Mouse (Mus musculus): ENCODE measurements around the gene Siah2. TPM values are rescaled to one million over a fixed set of nuclear protein-coding genes. Genes with fewer than 3 reads are reported as not detected.
A peak's percentile ranks its signal among the peaks of the same experiment; 100 is the strongest.

Gene Siah2
- polyA plus RNA-seq, 1 experiment from 2014 or later: 7.4 TPM

GRCm38 (mm10) chr3:58691374-58691939 lies 743 bp downstream of the Siah2 start:
- Histone ChIP-seq H3K4me2 (replicated peaks) (peak overlapping the region; percentile 89), H3K9ac (peak overlapping the region; percentile 76), H3K4me3 (peak overlapping the region; percentile 76), H3K27me3 (peaks cover 10% of the 10 kb centered on the region), H3K4me1 (peaks cover 20% of the 10 kb centered on the region), H3K9me3 (no peaks in the 10 kb centered on the region), H3K27ac (peak overlapping the region; percentile 61; the same call in 1 of the 2 replicates), H3K36me3 (no peaks in the 10 kb centered on the region)
- 1% methylated on average over 64 of the region's 65 CpGs for WGBS
- peak; percentile 31; the same call in 1 of the 2 replicates for ATAC-seq (ENCODE audit: insufficient number of reproducible peaks, insufficient read depth, low FRiP score, low TSS enrichment)

GRCm38 (mm10) chr3:58690619-58691373 lies 1.4 kb downstream of the Siah2 start:
- Histone ChIP-seq H3K27ac (peak overlapping the region; percentile 19; the same call in 1 of the 2 replicates), H3K27me3 (peaks cover 10% of the 10 kb centered on the region)

GRCm38 (mm10) chr3:58689721-58690120 lies 2.5 kb downstream of the Siah2 start:
- WGBS: 25% methylated on average over 3 of the region's 3 CpGs
- no peaks in the 10 kb centered on the region for H3K36me3 ChIP-seq
- H3K9ac ChIP-seq: no peak overlapping the region
- H3K27ac ChIP-seq: no peak overlapping the region
- H3K27me3 ChIP-seq: peaks cover 10% of the 10 kb centered on the region
- H3K4me3 ChIP-seq: no peak overlapping the region
- H3K4me1 ChIP-seq: peaks cover 20% of the 10 kb centered on the region
- ATAC-seq (ENCODE audit: insufficient number of reproducible peaks, insufficient read depth, low FRiP score, low TSS enrichment): no peak
- no peaks in the 10 kb centered on the region for H3K9me3 ChIP-seq
- peak overlapping the region; percentile 21; the same call in 1 of the 2 replicates for H3K4me2 ChIP-seq (replicated peaks)

More at GRCm38 (mm10) chr3:58690619-58691373, 1.4 kb downstream of the Siah2 start:
- no peaks in the 10 kb centered on the region for H3K36me3 ChIP-seq
- peak overlapping the region; percentile 76 for H3K9ac ChIP-seq
- peak overlapping the region; percentile 76 for H3K4me3 ChIP-seq
- under 1% methylated on average over 24 of the region's 24 CpGs for WGBS
- no peaks in the 10 kb centered on the region for H3K9me3 ChIP-seq
- peak overlapping the region; percentile 89 for H3K4me2 ChIP-seq (replicated peaks)
- H3K4me1 ChIP-seq: peaks cover 20% of the 10 kb centered on the region
- ATAC-seq (ENCODE audit: insufficient number of reproducible peaks, insufficient read depth, low FRiP score, low TSS enrichment): no peak

GRCm38 (mm10) chr3:58689105-58689504 lies 3.1 kb downstream of the Siah2 start:
- no peak for ATAC-seq (ENCODE audit: insufficient number of reproducible peaks, insufficient read depth, low FRiP score, low TSS enrichment)
- peak overlapping the region; percentile 21; the same call in 1 of the 2 replicates for H3K4me2 ChIP-seq (replicated peaks)
- 74% methylated on average over 7 of the region's 7 CpGs for WGBS

GRCm38 (mm10) chr3:58688551-58688950 lies 3.6 kb downstream of the Siah2 start:
- H3K4me2 ChIP-seq (replicated peaks): no peak overlapping the region
- peaks cover 6% of the 10 kb centered on the region for H3K27me3 ChIP-seq
- 83% methylated on average over 4 of the region's 4 CpGs for whole genome bisulfite sequencing
- no peak for ATAC-seq (ENCODE audit: insufficient number of reproducible peaks, insufficient read depth, low FRiP score, low TSS enrichment)
- H3K4me3 ChIP-seq: no peak overlapping the region
- H3K4me1 ChIP-seq: peaks cover 20% of the 10 kb centered on the region
- no peaks in the 10 kb centered on the region for H3K36me3 ChIP-seq
- H3K9me3 ChIP-seq: no peaks in the 10 kb centered on the region
- H3K27ac ChIP-seq: no peak overlapping the region
- no peak overlapping the region for H3K9ac ChIP-seq

More at GRCm38 (mm10) chr3:58689105-58689504, 3.1 kb downstream of the Siah2 start:
- no peaks in the 10 kb centered on the region for H3K36me3 ChIP-seq
- no peak overlapping the region for H3K27ac ChIP-seq
- no peak overlapping the region for H3K9ac ChIP-seq
- H3K27me3 ChIP-seq: peaks cover 9% of the 10 kb centered on the region
- no peak overlapping the region for H3K4me3 ChIP-seq
- H3K9me3 ChIP-seq: no peaks in the 10 kb centered on the region
- peaks cover 20% of the 10 kb centered on the region for H3K4me1 ChIP-seq

GRCm38 (mm10) chr3:58686922-58687284 lies 5.3 kb downstream of the Siah2 start:
- 72% methylated on average over 2 of the region's 2 CpGs for WGBS
- no peaks in the 10 kb centered on the region for H3K36me3 ChIP-seq
- no peak overlapping the region for H3K9ac ChIP-seq
- no peaks in the 10 kb centered on the region for H3K9me3 ChIP-seq
- peaks cover 13% of the 10 kb centered on the region for H3K4me1 ChIP-seq
- peaks cover 6% of the 10 kb centered on the region for H3K27me3 ChIP-seq
- no peak overlapping the region for H3K4me2 ChIP-seq (replicated peaks)
- ATAC-seq (ENCODE audit: insufficient number of reproducible peaks, insufficient read depth, low FRiP score, low TSS enrichment): no peak
- no peak overlapping the region for H3K27ac ChIP-seq
- H3K4me3 ChIP-seq: no peak overlapping the region

- no peak overlapping the region for H3K27ac ChIP-seq
- no peak overlapping the region for H3K4me2 ChIP-seq (replicated peaks)
- H3K9me3 ChIP-seq: no peaks in the 10 kb centered on the region
- peaks cover 13% of the 10 kb centered on the region for H3K4me1 ChIP-seq
- H3K9ac ChIP-seq: no peak overlapping the region
- WGBS: 85% methylated on average over 7 of the region's 7 CpGs
- peaks cover 6% of the 10 kb centered on the region for H3K27me3 ChIP-seq
- no peak overlapping the region for H3K4me3 ChIP-seq
- H3K36me3 ChIP-seq: no peaks in the 10 kb centered on the region
- ATAC-seq (ENCODE audit: insufficient number of reproducible peaks, insufficient read depth, low FRiP score, low TSS enrichment): no peak
These were observed 5.8 kb downstream of the Siah2 start for GRCm38 (mm10) chr3:58686206-58686921.

- WGBS: 85% methylated on average over 3 of the region's 3 CpGs
- Histone ChIP-seq H3K9ac (no peak overlapping the region), H3K4me3 (no peak overlapping the region), H3K4me2 (replicated peaks) (no peak overlapping the region), H3K9me3 (no peaks in the 10 kb centered on the region), H3K27ac (no peak overlapping the region), H3K36me3 (no peaks in the 10 kb centered on the region), H3K4me1 (peaks cover 13% of the 10 kb centered on the region), H3K27me3 (peaks cover 6% of the 10 kb centered on the region)
- no peak for ATAC-seq (ENCODE audit: insufficient number of reproducible peaks, insufficient read depth, low FRiP score, low TSS enrichment)
These were observed 6.8 kb downstream of the Siah2 start for GRCm38 (mm10) chr3:58685396-58685795.

GRCm38 (mm10) chr3:58683346-58683745 lies 8.9 kb downstream of the Siah2 start:
- Histone ChIP-seq H3K4me2 (replicated peaks) (no peak overlapping the region), H3K9ac (no peak overlapping the region), H3K4me3 (no peak overlapping the region), H3K9me3 (no peaks in the 10 kb centered on the region), H3K27ac (no peak overlapping the region), H3K4me1 (peaks cover 10% of the 10 kb centered on the region; the same call in 1 of the 2 replicates), H3K27me3 (no peaks in the 10 kb centered on the region), H3K36me3 (no peaks in the 10 kb centered on the region)
- 87% methylated on average over 7 of the region's 7 CpGs for WGBS
- no peak for ATAC-seq (ENCODE audit: insufficient number of reproducible peaks, insufficient read depth, low FRiP score, low TSS enrichment)

- Histone ChIP-seq H3K4me3 (no peak overlapping the region), H3K9ac (no peak overlapping the region), H3K27ac (no peak overlapping the region), H3K36me3 (no peaks in the 10 kb centered on the region), H3K4me1 (peaks cover 11% of the 10 kb centered on the region; the same call in 1 of the 2 replicates), H3K9me3 (no peaks in the 10 kb centered on the region), H3K27me3 (no peaks in the 10 kb centered on the region), H3K4me2 (replicated peaks) (no peak overlapping the region)
- no peak for ATAC-seq (ENCODE audit: insufficient number of reproducible peaks, insufficient read depth, low FRiP score, low TSS enrichment)
- 82% methylated on average over 4 of the region's 4 CpGs for WGBS
These were observed 9.9 kb downstream of the Siah2 start for GRCm38 (mm10) chr3:58682336-58682735.

- 45% methylated on average over 2 of the region's 2 CpGs for WGBS
- H3K4me2 ChIP-seq (replicated peaks): no peak overlapping the region
- no peak overlapping the region for H3K27ac ChIP-seq
- ATAC-seq (ENCODE audit: insufficient number of reproducible peaks, insufficient read depth, low FRiP score, low TSS enrichment): no peak
- H3K36me3 ChIP-seq: no peaks in the 10 kb centered on the region
- H3K9ac ChIP-seq: no peak overlapping the region
- H3K4me3 ChIP-seq: no peak overlapping the region
- no peaks in the 10 kb centered on the region for H3K27me3 ChIP-seq
- no peaks in the 10 kb centered on the region for H3K9me3 ChIP-seq
- peaks cover 11% of the 10 kb centered on the region; the same call in 1 of the 2 replicates for H3K4me1 ChIP-seq
These were observed 10.4 kb downstream of the Siah2 start for GRCm38 (mm10) chr3:58681831-58682230.
